Mouse (Mus musculus) ovary, postnatal 14 days (tissue): ENCODE results near the gene Efs.
"Not testable (repeated sequence)": the region's sequence is repeated elsewhere in the genome, so short reads cannot be mapped to it uniquely, and the experiment has no call there.

ENCODE experiments used
- DNase-seq: peaks from one replicate; pipeline ENCODE4 v3.0.0; 2022; ENCODE audit warnings: low spot score

Gene Efs

DNA sequence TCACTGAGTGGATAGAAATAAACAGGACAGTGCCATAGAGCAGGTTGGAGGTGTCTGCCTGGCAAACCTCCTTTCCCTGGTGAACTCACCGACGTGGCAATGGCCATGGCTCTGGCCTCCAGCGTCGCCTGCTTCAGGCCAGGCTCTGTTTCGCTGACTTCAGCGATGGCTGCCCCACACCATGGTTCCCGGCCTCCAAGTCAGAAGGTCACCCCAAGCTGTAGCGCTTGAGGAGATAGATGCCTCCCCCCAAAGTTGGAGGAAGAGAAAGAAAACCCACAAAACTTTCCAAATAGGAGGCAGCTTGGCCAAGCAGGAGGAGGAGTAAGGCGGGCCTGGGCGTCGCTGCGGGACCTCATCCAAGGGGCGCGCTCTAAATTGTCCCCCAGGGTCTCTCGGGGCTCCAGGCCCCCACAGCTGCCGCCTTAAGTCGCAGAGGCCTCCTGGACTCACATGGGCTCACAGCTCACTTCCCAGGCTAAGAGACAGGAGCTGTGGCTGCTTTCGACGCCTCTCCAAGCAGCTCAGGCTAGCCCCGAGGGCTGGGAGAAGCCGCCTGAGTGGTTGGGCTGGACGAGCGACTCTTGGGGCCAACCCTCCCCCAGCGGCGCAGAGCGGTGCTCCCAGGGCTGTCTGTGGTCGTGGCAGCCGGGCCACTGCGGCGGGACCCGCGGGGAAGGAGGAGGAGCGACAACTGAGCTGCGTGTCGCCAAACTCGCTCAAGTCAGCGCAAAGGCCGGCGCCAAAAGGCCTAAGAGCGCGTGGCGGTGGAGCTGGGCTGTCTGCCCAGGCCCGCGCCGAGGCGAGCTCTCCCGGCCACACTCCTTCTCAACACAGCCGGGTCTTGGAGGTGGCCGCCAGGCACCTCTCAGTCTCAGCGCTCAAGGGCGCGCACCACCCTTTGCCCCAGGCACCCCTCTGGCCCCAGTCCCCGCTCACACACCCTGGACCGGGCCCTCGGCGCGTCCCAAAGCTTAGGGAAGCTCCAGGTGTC, at the start of gene Efs:
Gene Efs, minus strand, starts transcription at position 778 of the 994 bp plus-strand sequence.
- DNase-seq, result peak; percentile 60

DNA sequence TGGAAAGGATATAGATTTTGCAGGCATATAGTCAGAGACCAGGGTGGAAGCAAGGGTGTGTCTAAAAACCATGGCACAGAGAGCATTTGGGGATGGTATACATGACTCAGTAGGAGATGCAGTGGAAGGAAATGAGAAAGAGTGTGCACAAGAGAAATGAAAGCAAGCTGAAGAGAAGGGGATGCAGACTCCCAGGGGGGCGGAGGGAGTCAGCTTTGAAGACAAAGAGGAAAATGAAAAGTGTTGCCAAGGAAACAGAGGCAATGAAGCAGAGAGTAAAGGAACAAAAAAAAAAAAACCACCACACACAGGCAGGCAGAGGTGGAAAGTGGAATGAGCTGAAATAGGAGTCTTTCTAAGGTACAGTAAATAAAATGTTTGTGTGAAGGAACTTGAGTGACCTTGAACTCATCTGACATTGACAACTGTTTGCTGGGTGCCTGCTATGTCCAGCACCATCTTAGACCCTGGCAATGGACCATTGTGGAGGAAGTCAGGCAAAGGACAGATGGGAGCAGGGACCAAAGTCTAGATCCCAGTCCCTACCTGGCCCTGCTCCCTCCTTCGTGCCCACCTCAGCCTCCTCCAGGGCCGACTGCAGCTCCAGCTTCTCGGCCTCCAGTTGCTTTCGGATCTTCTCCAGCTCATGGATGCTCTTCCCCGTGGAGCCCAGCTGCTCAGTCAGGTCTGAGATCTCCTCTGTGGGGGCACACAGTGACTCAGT, 48.3 kb upstream of the Efs start:
- no peak for DNase-seq

DNA sequence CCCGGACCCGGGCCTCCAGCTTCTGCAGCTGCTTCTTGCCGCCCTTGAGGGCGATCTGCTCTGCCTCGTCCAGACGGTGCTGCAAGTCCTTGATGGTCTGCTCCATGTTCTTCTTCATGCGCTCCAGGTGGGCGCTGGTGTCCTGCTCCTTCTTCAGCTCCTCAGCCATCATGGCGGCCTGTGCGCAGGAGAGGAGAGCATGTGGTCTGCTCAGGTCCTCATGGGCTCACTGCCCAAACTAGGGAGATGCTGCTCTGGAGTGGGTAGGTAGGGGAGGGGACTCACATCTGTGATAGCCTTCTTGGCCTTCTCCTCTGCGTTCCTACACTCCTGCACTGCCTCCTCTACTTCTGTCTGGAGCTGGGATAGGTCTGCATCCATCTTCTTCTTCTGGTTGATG, 46.9 kb upstream of the Efs start:
- DNase-seq, result not testable (repeated sequence)

DNA sequence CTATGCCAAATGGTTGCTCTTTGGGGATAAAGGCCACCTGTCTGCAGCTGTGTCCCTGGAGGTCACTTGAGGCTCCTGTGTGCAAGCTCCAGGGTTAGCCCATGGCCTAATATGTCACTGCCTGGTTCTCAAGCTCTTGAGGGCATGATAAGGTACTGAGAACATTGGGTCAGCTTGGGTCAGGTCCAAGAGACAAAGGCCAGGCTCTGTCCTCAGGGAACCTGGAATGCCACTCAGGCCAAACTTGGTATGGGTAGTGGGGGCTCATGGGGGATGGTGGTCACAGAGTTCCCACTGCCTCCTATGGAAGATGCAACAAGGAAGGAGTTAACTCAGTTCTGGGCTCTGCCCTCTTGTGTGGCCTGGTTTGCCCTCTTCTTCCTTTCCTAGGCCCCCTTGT, 42.4 kb upstream of the Efs start:
- no peak for DNase-seq

DNA sequence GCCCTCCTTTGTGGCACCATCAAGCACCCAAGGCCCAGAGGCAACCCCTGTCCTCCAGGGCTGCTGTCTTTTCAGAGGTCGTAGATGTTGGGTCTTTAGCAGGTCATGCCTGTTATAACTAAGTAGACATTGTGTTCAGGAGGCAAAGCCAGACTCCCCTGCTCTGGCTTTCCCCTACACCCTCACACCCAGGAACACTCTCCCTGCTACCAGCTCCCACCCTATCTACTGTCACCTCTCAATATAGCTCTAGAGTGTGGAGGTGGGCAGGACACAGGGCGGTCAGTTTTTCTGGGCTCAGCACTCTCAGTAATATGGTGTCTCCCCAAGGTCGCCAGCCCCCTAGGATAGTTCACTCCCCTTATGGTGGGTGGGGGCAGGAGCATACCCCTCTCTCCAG, 41.9 kb upstream of the Efs start:
- no peak for DNase-seq

DNA sequence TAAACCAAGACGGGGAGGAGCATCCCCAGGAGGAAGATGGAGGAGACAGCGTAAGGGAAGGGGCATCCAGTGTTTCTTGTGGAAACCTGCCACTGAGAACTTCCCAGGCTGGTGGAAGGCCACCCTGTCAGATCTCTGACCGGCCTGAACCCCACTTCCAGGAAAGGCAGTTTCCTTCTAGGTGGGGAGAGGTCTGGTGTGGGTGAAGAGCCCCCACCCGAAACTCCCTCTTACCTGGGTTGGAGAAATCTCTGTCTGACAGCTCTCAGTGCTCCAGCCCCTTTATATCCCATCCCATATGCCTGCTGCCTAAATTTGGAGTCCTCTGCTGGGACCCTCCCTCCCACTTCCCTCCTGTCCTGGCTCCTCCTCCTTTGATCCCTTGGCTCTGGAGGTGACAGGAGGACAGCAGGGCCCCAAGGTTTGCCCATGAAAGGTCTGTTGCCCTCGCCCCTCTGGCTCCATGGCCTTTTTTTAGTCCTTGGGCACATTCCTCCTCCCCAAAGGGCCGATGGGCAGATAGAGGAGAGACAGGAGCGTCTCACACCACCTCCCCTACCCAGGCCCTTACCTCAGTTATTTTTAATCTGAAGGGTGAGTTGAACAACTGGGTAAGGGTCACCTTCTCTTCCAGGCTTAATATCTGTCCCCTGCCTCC, 40.5 kb upstream of the Efs start, which contains the start of gene Myh6:
Gene Myh6, minus strand, starts transcription at position 608 of the 658 bp plus-strand sequence.
- DNase-seq, result no peak

DNA sequence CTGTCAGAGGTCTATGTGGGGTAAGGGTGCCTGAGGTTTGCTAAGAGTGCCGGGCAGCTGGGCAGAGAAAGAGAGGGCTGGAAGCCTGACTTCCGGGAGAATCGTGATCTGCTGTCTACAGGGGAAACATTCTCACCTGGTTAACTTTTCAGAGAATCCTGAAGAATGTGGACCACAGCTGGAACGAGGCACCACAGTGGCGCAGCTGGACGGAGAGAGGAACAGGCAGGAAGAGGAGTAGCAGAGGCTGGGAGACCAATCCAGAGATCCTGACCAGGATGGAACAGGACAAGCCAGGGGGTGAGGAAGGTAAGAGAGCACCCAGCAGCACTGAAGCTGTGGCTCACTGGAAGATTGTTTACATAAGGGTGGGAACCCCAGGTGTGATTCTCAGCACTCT, 39.7 kb upstream of the Efs start:
- DNase-seq, result no peak

DNA sequence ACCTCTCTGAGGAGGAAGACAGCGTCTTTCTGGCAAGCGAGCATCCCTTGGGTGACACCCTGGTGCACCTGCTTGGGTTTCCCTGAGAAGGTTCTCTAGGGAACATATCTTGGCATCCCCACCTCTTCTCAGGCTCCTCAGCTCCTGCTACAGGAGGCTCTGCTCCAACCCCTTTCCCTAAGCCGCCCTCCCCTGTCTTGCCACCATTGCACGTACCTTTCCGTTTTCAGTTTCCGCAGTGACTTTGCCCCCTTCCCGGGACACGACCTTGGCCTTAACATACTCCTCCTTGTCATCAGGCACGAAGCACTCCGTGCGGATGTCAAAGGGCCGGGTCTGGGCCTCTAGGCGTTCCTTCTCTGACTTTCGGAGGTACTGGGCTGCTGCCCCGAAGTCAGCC, 39.1 kb upstream of the Efs start:
- no peak for DNase-seq

DNA sequence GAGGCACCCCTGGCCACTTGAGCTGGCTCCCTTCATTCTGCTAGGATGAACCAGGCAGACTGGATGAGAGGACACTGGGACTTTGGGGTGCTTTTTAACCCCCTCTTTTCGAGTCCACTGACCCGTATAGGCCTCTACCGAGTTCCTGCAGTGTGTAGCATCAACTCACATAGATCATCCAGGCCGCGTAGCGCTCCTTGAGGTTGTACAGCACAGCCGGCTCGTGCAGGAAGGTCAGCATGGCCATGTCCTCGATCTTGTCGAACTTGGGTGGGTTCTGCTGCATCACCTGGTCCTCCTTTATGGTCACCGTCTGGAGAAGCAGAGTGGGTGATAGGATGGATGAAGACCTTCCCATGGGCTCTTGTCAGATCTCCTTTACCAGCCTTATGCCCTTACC, 37.8 kb upstream of the Efs start:
- no peak for DNase-seq

DNA sequence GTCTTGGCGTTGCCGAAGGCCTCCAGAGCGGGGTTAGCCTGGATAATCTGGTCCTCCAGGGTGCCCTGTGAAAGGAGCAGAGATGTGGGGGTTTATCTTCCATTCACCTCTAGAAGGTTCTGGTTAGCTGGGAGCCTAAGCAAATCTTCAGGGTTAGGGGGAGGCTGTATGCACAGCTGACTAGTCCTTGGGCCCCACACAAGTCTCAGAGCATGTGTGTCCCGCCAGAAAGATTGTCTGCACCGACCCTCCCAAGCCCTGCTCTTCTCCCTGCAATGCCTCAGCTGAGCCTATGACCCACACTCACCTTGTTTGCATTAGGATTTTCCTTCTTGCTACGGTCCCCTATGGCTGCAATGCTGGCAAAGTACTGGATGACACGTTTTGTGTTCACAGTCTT, 36.8 kb upstream of the Efs start:
- DNase-seq, result no peak

DNA sequence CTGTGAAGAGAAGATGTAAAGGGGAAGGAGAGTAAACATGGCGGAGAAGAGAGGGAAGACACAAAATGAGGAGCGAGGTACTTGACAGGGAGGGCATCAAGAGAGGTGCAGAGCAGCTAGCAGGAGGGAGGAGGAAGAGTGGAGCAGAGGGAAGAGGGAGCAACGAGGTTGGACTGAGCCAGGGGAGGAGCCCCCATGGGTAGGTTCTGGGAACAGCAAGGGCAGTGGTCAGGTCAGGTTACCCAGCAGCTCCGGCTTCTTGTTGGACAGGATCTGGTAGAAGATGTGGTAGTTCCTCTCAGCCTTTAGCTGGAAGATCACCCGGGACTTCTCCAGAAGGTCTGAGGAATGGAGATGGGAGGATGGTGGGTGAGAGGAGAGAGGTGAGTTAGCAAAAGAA, 35.6 kb upstream of the Efs start:
- no peak for DNase-seq

DNA sequence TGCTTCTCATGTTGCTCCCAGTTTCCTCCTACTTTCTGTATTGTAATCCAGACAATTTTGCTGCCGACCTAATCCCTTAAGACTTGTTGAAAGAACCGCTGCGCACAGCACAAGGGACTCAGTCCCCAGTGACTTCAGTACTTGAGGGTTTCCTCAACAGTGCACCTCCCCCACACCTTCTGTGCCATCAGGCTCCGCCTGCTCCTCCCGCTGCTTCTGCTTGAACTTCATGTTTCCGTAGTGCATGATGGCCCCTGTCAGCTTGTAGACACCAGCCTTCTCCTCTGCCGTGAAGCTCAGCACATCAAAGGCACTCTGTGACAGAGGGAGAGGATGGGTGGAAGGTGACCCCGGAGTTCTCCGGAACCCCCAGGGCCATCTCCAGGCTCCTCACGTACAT, 34.8 kb upstream of the Efs start:
- no peak for DNase-seq

DNA sequence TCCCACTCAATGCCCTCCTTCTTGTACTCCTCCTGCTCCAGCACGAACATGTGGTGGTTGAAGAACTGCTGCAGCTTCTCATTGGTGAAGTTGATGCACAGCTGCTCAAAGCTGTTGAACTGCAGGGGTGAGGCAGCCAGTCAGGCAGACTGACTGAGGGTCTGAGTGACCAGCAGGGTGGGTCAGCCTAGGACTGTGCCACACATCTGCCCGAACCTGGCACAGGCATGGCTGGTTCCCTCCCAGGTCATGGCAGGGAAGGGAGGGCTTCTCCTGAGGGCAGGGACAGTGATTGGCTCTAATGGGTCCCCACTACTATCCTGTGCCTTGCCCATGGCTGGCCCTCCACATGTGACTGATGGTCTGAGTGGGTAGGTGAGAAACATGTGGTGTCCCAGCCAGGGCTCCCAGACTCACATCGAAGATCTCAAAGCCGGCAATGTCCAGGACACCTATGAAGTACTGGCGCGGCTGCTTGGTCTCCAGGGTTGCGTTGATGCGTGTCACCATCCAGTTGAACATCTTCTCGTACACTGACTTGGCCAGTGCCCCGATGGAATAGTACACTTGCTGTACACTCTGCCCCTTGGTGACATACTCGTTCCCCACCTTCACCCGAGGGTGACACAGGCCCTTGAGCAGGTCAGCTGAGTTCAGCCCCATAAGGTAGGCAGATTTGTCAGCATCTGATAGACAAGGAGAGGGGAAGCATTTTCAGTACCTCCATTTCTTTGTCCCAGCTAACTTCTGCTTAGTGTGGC, 34.1 kb upstream of the Efs start:
- not testable (repeated sequence) for DNase-seq

DNA sequence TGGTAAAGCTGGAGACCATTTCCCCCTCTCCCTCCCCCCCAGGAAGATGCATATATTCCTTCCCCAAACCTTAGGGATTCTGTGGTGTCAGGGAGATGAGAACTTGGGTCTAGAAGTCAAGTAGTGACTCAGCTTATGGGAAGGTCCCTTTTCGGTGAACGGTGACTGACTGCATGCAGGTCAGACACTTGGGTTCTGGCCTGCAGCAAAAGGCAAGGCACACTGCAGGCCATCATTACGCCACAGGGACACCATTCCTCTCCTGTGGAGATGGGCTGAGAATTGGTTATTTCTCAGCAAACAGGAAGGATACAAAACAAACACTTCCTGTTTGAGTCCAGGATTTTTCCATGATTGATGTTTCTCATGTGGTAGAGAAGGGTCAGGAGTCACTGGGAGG, 33.3 kb upstream of the Efs start:
- no peak for DNase-seq

DNA sequence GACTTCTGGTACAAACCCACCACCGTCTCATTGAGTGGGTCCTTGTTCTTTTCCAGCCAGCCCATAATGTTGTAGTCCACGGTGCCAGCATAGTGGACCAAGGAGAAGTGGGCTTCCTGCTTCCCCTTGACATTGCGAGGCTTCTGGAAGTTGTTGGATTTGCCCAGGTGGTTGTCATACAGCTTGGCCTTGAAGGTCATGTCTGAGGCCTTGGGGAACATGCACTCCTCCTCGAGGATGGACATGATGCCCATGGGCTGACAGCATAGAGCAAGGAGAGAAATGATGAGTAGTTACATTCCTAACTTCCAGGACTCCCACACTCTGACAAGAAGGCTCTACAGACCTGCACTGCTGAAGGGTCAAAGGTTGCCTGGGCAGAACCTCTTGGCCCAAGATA, 32.6 kb upstream of the Efs start:
- no peak for DNase-seq

DNA sequence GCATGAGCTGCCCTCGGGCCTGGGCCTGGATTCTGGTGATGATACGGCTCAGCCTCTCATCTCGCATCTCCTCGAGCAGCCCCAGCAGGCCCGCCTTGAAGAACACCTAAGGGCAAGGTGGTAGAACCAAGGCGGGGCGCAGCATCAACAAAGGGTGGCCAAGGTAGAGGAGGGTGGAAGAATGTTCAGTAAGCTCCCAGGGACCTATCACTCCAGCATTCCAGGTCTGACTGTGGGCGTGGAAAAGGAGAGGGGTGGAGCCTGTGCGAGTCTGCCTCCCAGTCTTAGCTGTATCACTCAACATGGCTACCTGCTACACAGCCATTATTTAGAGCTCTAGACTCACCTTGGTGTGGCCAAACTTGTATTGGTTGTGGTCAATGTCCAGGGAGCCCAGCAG, 30.6 kb upstream of the Efs start:
- no peak for DNase-seq

DNA sequence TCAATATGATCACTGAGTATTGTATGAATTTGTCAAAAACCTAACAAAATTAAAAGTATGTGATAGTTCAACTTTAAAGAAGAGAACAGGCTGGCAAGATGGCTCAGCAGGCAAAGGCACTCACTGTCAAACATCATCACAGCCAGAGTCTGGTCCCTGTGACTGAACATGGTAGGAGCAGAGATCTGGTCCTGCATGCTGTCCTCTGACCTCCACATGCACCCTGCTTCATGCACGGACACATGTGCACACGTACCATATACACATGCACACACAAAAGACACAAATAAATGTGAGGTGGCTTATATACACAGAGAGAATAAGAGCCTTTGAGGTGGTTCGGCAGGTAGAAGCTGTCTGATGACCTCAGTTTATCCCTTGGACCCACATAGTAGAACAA, 29.6 kb upstream of the Efs start:
- DNase-seq, result no peak

DNA sequence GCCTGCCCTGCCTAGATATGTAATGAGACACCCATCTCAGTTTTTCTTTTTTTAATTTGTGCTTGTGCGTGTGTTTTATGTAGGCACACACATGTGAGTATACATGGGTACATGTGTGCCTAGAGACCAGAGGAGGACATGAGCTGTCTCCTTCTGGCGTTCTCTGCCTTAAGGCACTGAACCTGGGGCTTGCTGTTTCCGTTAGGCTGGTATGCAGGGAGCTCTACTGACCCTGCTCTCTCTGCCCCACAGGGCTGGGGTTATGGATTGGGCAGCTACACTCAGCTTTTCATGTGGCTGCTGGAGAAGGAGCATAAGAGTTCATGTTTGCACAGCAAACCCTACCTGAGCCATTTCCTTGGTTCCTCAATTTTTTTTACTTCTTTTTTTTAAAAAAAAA, 28.5 kb upstream of the Efs start:
- no peak for DNase-seq

DNA sequence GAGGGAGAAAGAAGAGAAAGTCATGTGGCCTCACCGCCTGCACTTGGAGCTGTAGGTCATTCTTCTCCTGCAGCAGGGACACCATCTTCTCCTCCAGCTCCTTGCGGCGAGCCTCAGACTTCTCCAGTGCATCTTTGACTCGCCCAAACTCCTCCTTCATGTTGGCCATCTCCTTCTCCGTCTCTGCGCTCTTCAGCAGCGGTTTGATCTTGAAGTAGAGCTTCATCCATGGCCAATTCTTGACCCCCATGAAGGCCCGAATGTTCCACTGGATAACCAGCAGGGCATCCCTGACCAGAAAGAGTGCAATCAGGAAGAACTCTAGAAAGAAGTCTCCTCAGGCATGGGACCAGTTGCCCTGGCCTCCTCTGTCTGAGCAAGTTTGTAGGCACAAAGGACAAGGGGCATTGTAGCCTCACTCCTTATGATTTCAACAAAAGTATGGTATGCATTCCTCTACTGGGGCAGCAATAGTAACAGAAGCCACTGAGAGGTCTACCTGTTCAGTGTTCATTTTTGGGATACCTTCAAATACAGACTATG, 27.8 kb upstream of the Efs start:
- no peak for DNase-seq

DNA sequence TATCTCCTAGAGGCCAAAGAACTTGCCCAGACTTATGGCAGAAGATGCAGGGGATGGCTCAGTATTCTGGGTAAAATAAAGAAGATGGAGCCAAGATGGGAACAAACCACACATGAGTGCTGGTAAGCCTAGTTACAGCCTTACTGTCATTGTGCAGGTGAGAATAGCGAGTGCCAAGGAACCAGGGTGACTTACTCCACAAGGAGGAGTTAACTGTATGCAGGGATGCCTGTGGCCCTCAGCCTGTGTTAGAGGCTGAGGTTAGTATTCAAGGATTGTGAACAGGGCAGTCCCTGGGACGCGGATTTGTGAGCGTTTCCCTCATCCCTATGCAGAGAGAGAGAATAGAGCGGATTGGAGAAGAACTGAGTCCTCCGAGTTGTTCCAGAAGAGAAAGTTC, 25.7 kb upstream of the Efs start:
- no peak for DNase-seq

DNA sequence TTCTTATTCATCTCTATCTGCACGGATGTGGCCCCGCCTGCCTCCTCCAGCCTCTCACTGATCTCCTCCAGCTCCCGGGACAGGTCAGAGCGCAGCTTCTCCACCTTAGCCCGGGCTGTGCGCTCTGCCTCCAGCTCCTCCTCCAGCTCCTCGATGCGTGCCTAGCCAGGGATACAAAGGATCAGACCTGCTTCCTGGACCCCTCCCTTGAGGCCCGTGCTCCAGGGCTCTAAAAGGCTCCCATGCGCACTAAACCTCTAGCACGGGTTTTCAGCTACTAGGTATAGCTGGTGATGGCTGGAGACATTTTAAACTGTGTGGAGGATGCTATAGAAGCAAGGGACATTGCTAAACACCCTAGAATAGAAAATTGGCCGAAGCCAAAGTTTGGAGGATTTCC, 24.6 kb upstream of the Efs start:
- DNase-seq, result no peak

DNA sequence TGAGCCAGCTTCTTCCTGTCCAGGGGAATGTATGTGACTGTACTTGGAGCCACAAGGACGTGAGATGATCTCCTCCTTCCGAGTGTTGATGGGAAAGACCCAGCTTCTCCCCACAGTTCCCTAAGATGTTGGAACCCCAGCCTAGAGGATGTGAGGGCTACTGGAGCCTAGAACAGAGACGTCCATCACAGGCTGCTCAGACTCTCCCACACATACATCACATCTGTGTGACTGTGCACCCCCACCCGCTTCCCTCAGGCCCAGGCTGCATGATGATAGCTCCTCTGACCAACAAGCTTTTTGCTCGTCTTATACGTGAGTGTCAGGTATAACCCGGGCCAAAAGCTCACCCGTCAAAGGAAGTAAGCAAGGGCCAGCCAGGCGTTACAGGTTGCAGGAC, 22.9 kb upstream of the Efs start:
- no peak for DNase-seq
